Mouse (Mus musculus): ENCODE data around the gene Cd151. TPM values are rescaled to one million over a fixed set of nuclear protein-coding genes. Genes with fewer than 3 reads are reported as not detected.

Gene Cd151
- total and polyA plus RNA-seq, 3 experiments = 272 to 395 (median 334) TPM

DNA sequence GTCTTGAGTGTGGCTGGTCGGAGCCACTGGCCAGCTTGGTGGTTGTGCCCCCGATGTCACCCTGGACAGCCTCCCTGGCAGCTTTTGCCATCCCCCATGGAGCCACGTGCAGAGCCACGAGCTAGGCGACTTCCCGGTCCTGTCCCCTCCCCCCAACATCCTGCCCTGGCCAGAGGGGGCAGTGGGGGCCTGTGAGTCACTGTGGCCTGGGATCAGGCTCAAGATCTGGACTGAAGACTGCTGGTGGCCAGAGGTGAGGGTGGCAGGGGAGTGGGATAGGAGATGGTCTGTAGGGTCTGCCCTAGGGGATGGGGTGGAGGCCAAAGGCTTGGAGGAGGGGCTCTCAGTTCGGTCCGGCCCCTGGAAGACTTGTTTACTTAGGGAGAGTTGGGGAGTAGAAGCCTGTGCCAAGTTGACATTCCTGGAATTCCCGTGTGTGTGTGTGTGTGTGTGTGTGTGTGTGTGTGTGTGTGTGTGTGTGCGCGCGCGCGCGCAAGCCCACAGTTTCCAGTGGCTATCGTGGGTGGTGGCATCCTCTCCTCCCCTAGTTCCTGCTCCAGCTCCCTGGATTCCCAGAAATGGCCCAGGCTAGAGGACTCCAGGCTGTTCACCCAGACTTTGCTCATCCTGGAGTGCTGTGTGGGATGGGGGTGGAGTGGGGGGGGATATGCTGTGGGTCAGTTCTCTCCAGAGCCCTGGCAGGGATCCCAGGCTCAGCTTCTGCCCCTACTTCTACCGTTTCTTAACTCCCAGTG is 9.2 kb downstream of the Cd151 start:
- Histone ChIP-seq H3K4me1 (ENCODE audit: control insufficient read depth, insufficient read depth, low read length) (peaks cover 23% of the 10 kb centered on the region), H3K27me3 (ENCODE audit: control insufficient read depth, insufficient read depth, low read length) (no peaks in the 10 kb centered on the region), H3K4me3 (peak overlapping the region; percentile 95), H3K79me2 (replicated peaks; ENCODE audit: control insufficient read depth, insufficient read depth, low read length) (no peaks in the 10 kb centered on the region; the same call in 1 of the 2 replicates), H3K36me3 (ENCODE audit: control insufficient read depth, insufficient read depth, low read length) (no peaks in the 10 kb centered on the region), H3K27ac (peak overlapping the region; percentile 91), H3K9ac (ENCODE audit: low read depth, low read length) (peak overlapping the region; percentile 81)
- WGBS = 0% methylated on average over 12 of the region's 17 CpGs
- TF ChIP-seq CTCF (IDR thresholded peaks at IDR 0.05) (peak; percentile 53), EP300 (IDR thresholded peaks at IDR 0.05; ENCODE audit: insufficient read depth, low read depth, low read length) (peak; percentile 86; the same call in 1 of the 2 replicates), POLR2A (IDR thresholded peaks at IDR 0.05; ENCODE audit: insufficient read depth, low read depth, low read length) (peak; percentile 71)
- DNase-seq = peak; percentile 90 to 91
- intact Hi-C loops (cut with DNase I) = no loop called here

GRCm38 (mm10) chr7:141476981-141477370 is 9.8 kb downstream of the Cd151 start:
- peaks cover 23% of the 10 kb centered on the region for H3K4me1 ChIP-seq (ENCODE audit: control insufficient read depth, insufficient read depth, low read length)
- no peaks in the 10 kb centered on the region; the same call in 1 of the 2 replicates for H3K79me2 ChIP-seq (replicated peaks; ENCODE audit: control insufficient read depth, insufficient read depth, low read length)
- DNase-seq = no peak
- 11% methylated on average over 7 of the region's 7 CpGs for WGBS
- H3K27ac ChIP-seq = peak overlapping the region; percentile 91
- TF ChIP-seq CTCF (IDR thresholded peaks at IDR 0.05) (peak; percentile 24; the same call in 1 of the 2 replicates), POLR2A (IDR thresholded peaks at IDR 0.05; ENCODE audit: insufficient read depth, low read depth, low read length) (no peak), EP300 (IDR thresholded peaks at IDR 0.05; ENCODE audit: insufficient read depth, low read depth, low read length) (no peak)
- no peaks in the 10 kb centered on the region for H3K27me3 ChIP-seq (ENCODE audit: control insufficient read depth, insufficient read depth, low read length)
- intact Hi-C loops (cut with DNase I) = no loop called here
- H3K9ac ChIP-seq (ENCODE audit: low read depth, low read length) = peak overlapping the region; percentile 81
- no peaks in the 10 kb centered on the region for H3K36me3 ChIP-seq (ENCODE audit: control insufficient read depth, insufficient read depth, low read length)
- H3K4me3 ChIP-seq = peak overlapping the region; percentile 95

DNA sequence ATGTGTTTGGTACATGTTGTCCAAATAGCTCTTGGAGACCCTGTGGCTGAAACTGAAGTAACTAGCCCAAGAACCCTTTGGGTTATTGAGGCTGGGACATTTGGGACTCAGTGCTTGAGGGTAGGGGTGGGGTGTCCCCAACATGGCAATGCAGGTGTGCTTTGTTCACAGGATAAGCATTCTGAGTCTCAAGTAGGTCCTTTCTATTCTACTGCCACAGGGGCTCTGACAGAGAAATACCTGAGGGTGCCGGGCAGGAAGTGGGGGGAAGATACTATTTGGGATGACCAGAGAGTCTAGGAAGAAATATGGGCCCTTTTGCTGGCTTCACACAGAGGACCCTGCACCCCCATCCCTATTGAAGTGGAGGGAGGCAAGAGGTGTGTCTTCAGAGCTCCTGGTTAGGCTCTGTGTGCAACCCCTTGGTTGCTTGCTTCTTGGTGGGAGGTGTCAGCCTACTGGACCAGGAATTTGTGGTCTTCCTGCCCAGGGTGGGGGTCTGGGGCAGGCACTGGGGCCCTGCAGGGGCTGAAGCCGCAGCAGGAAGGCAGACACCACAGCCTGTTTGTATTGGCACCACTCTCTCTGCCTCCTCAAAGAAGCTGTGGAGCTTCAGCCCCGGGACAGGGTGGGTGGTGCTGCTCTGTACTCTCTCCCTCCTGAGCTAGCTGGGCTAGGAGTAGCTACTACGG is 10.5 kb downstream of the Cd151 start:
- Histone ChIP-seq H3K9ac (ENCODE audit: low read depth, low read length) (peak overlapping the region; percentile 81), H3K36me3 (ENCODE audit: control insufficient read depth, insufficient read depth, low read length) (no peaks in the 10 kb centered on the region), H3K27ac (peak overlapping the region; percentile 91), H3K27me3 (ENCODE audit: control insufficient read depth, insufficient read depth, low read length) (no peaks in the 10 kb centered on the region), H3K79me2 (replicated peaks; ENCODE audit: control insufficient read depth, insufficient read depth, low read length) (peaks cover 2% of the 10 kb centered on the region; the same call in 1 of the 2 replicates), H3K4me1 (ENCODE audit: control insufficient read depth, insufficient read depth, low read length) (peaks cover 27% of the 10 kb centered on the region), H3K4me3 (peak overlapping the region; percentile 11; the same call in 1 of the 2 replicates)
- DNase-seq = no peak
- 38% methylated on average over 4 of the region's 4 CpGs for WGBS
- TF ChIP-seq EP300 (IDR thresholded peaks at IDR 0.05; ENCODE audit: insufficient read depth, low read depth, low read length) = no peak
- no peak for TF ChIP-seq POLR2A (IDR thresholded peaks at IDR 0.05; ENCODE audit: insufficient read depth, low read depth, low read length)
- TF ChIP-seq CTCF (IDR thresholded peaks at IDR 0.05) = no peak
- intact Hi-C loops (cut with DNase I) = no loop called here

GRCm38 (mm10) chr7:141478270-141478748 is 11.1 kb downstream of the Cd151 start:
- intact Hi-C loops (cut with DNase I) = no loop called here
- Histone ChIP-seq H3K27ac (peak overlapping the region; percentile 91), H3K9ac (ENCODE audit: low read depth, low read length) (peak overlapping the region; percentile 26; the same call in 1 of the 2 replicates), H3K36me3 (ENCODE audit: control insufficient read depth, insufficient read depth, low read length) (no peaks in the 10 kb centered on the region), H3K27me3 (ENCODE audit: control insufficient read depth, insufficient read depth, low read length) (no peaks in the 10 kb centered on the region), H3K4me1 (ENCODE audit: control insufficient read depth, insufficient read depth, low read length) (peaks cover 28% of the 10 kb centered on the region), H3K79me2 (replicated peaks; ENCODE audit: control insufficient read depth, insufficient read depth, low read length) (peaks cover 2% of the 10 kb centered on the region; the same call in 1 of the 2 replicates), H3K4me3 (no peak overlapping the region)
- WGBS = 43% methylated on average over 5 of the region's 5 CpGs
- DNase-seq = peak in 1 of 2 experiments; percentile 44
- TF ChIP-seq EP300 (IDR thresholded peaks at IDR 0.05; ENCODE audit: insufficient read depth, low read depth, low read length) (no peak), POLR2A (IDR thresholded peaks at IDR 0.05; ENCODE audit: insufficient read depth, low read depth, low read length) (no peak), CTCF (IDR thresholded peaks at IDR 0.05) (no peak)

- peak; percentile 98 for TF ChIP-seq EP300 (IDR thresholded peaks at IDR 0.05; ENCODE audit: insufficient read depth, low read depth, low read length)
- TF ChIP-seq POLR2A (IDR thresholded peaks at IDR 0.05; ENCODE audit: insufficient read depth, low read depth, low read length) = no peak; the same call in 1 of the 2 replicates
- TF ChIP-seq CTCF (IDR thresholded peaks at IDR 0.05) = peak; percentile 96
- H3K27ac ChIP-seq = no peak overlapping the region; the same call in 1 of the 2 replicates
- DNase-seq = peak; percentile 73 to 75
- 12% methylated on average over 10 of the region's 10 CpGs for WGBS
- H3K9ac ChIP-seq (ENCODE audit: low read depth, low read length) = no peak overlapping the region
- intact Hi-C loops (cut with DNase I) = loop anchor here (1.0 to 5.0 kb wide), 3 partner anchors 44 to 185 kb away; no protein-coding TSS in a partner anchor
- no peaks in the 10 kb centered on the region for H3K27me3 ChIP-seq (ENCODE audit: control insufficient read depth, insufficient read depth, low read length)
- no peaks in the 10 kb centered on the region for H3K36me3 ChIP-seq (ENCODE audit: control insufficient read depth, insufficient read depth, low read length)
- H3K79me2 ChIP-seq (replicated peaks; ENCODE audit: control insufficient read depth, insufficient read depth, low read length) = 0 out of 2 replicates have a peak, but pooled peaks cover 2% of the 10 kb centered on the region
- peak overlapping the region; percentile 48; the same call in 1 of the 2 replicates for H3K4me3 ChIP-seq
- H3K4me1 ChIP-seq (ENCODE audit: control insufficient read depth, insufficient read depth, low read length) = peaks cover 31% of the 10 kb centered on the region
These were observed 13.8 kb downstream of the Cd151 start for GRCm38 (mm10) chr7:141480842-141481497.

Measured in heart, adult 2 months (tissue).